Mouse (Mus musculus): Measurements from ENCODE around the gene Nudt12. TPM values are rescaled to one million over a fixed set of nuclear protein-coding genes. Genes with fewer than 3 reads are reported as not detected.
A peak's percentile ranks its signal among the peaks of the same experiment; 100 is the strongest.

The Nudt12 gene
- 1 to 10 TPM; 7.4 to 9.1 TPM for total RNA-seq (2021)
- long read RNA-seq, experiment 1, full-length matches to known transcripts, result 4 of 4 reads
- long read RNA-seq, experiment 1, partial matches to known transcripts, result 0 of 4 reads
- long read RNA-seq, experiment 1, other reads (novel, unspliced or antisense), result 0 of 4 reads
- long read RNA-seq, experiment 2, full-length matches to known transcripts, result 2 of 3 reads
- long read RNA-seq, experiment 2, partial matches to known transcripts, result 1 of 3 reads
- long read RNA-seq, experiment 2, other reads (novel, unspliced or antisense), result 0 of 3 reads

- peak; percentile 80 for DNase-seq (ENCODE audit: low spot score)
Observed at GRCm38 (mm10) chr17:59013091-59013459, at the start of gene Nudt12. TSS of gene Nudt12 (minus strand) at chr17:59013372.

- no peak for DNase-seq (ENCODE audit: low spot score)
Observed at GRCm38 (mm10) chr17:59053306-59053705, 40.1 kb upstream of the Nudt12 start.

- DNase-seq (ENCODE audit: low spot score), result no peak
Observed at GRCm38 (mm10) chr17:59039754-59040153, 26.6 kb upstream of the Nudt12 start.

GRCm38 (mm10) chr17:59033445-59033844 is 20.3 kb upstream of the Nudt12 start:
- no peak for DNase-seq (ENCODE audit: low spot score)

- no peak for DNase-seq (ENCODE audit: low spot score)
Observed at GRCm38 (mm10) chr17:59026336-59026735, 13.2 kb upstream of the Nudt12 start.

- DNase-seq (ENCODE audit: low spot score), result no peak
Observed at GRCm38 (mm10) chr17:59024502-59024901, 11.3 kb upstream of the Nudt12 start.

GRCm38 (mm10) chr17:59023971-59024370 is 10.8 kb upstream of the Nudt12 start:
- DNase-seq (ENCODE audit: low spot score), result no peak

- no peak for DNase-seq (ENCODE audit: low spot score)
Observed at GRCm38 (mm10) chr17:59018666-59019065, 5.5 kb upstream of the Nudt12 start.

- DNase-seq (ENCODE audit: low spot score), result no peak
Observed at GRCm38 (mm10) chr17:59012421-59013090, 616 bp downstream of the Nudt12 start.

- DNase-seq (ENCODE audit: low spot score), result no peak
Observed at GRCm38 (mm10) chr17:59011546-59012307, 1.4 kb downstream of the Nudt12 start.

- no peak for DNase-seq (ENCODE audit: low spot score)
Observed at GRCm38 (mm10) chr17:58991275-58991674, 21.9 kb downstream of the Nudt12 start, which contains the start of gene Pdzph1. TSS of gene Pdzph1 (minus strand) at chr17:58991375.

GRCm38 (mm10) chr17:58973237-58973636 is 39.9 kb downstream of the Nudt12 start:
- no peak for DNase-seq (ENCODE audit: low spot score)

GRCm38 (mm10) chr17:58959905-58960304 is 53.3 kb downstream of the Nudt12 start:
- no peak for DNase-seq (ENCODE audit: low spot score)

- DNase-seq (ENCODE audit: low spot score), result no peak
Observed at GRCm38 (mm10) chr17:58957055-58957454, 56.1 kb downstream of the Nudt12 start.

Other genes with a start within 250 kb of the Nudt12 start
- not detected for gene Pdzph1, start 22.0 kb downstream of the Nudt12 start, total RNA-seq (2021)

Data from gastrocnemius, adult 18-20 months (tissue).